Mouse (Mus musculus) hindlimb bud, embryonic 11.5 days (tissue): ENCODE results near the gene Vmn2r104.

Source experiments
- DNase-seq: peaks from one replicate; pipeline ENCODE4 v3.0.0-alpha.2; 2012; ENCODE audit warnings: low read depth, low spot score; ENCODE audit errors: extremely low spot score

Gene Vmn2r104

DNA sequence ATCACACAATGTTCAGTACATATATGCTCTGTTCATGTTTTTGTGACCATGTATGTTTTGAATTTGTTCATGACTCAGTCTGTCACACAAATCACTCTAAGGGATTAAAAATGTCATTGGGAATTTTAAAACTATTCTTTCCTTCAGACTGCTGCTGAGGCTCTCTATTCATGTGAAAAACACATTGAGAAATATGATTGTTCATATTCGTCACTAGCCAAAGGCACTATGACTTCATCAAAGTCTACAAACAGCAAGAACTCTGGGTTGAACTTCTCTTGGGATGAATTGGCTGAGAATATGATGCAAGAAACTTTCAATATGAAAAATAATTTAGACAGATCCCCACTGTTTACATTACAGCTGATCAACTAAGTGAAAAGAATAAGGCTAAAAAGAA is at the start of gene Vmn2r104:
Gene Vmn2r104, minus strand, starts transcription at position 101 of the 400 bp plus-strand sequence.
- no peak for DNase-seq

GRCm38 (mm10) chr17:20074090-20074489 is 26.0 kb upstream of the Vmn2r104 start:
- no peak for DNase-seq

- no peak for DNase-seq
Observed at GRCm38 (mm10) chr17:20071656-20072396, 23.7 kb upstream of the Vmn2r104 start.
